Mouse (Mus musculus): ENCODE data around the gene Micall2. TPM values are rescaled to one million over a fixed set of nuclear protein-coding genes. Genes with fewer than 3 reads are reported as not detected.
A peak's percentile ranks its signal among the peaks of the same experiment; 100 is the strongest.

Micall2 gene
- polyA plus RNA-seq, 1 experiment, result 1.8 TPM

GRCm38 (mm10) chr5:139682631-139682977, 53.5 kb downstream of the Micall2 start:
- no peaks in the 10 kb centered on the region for H3K27me3 ChIP-seq (ENCODE audit: control insufficient read depth, insufficient read depth, low read length, poor library complexity, severe bottlenecking)
- H3K9me3 ChIP-seq (replicated peaks; ENCODE audit: control insufficient read depth, insufficient read depth, low read length, poor library complexity, severe bottlenecking), result no peaks in the 10 kb centered on the region
- TF ChIP-seq CTCF (IDR thresholded peaks at IDR 0.05; ENCODE audit: low read depth, low read length) (no peak), POLR2A (IDR thresholded peaks at IDR 0.05; ENCODE audit: insufficient read depth, low read length) (no peak), EP300 (IDR thresholded peaks at IDR 0.05; ENCODE audit: insufficient read depth, low read depth, low read length) (no peak)
- H3K4me1 ChIP-seq (ENCODE audit: control insufficient read depth, insufficient read depth, low read length), result peaks cover 2% of the 10 kb centered on the region
- H3K27ac ChIP-seq (ENCODE audit: insufficient read depth, low read length), result no peak overlapping the region
- no peak overlapping the region for H3K9ac ChIP-seq (ENCODE audit: low read depth, poor library complexity, severe bottlenecking)
- H3K36me3 ChIP-seq (ENCODE audit: control insufficient read depth, insufficient read depth, low read length, poor library complexity, severe bottlenecking), result no peaks in the 10 kb centered on the region
- no peak overlapping the region for H3K4me3 ChIP-seq (ENCODE audit: low read depth, low read length)

- no peak overlapping the region for H3K4me3 ChIP-seq (ENCODE audit: low read depth, low read length)
- H3K27me3 ChIP-seq (ENCODE audit: control insufficient read depth, insufficient read depth, low read length, poor library complexity, severe bottlenecking), result no peaks in the 10 kb centered on the region
- no peak overlapping the region for H3K9ac ChIP-seq (ENCODE audit: low read depth, poor library complexity, severe bottlenecking)
- TF ChIP-seq EP300 (IDR thresholded peaks at IDR 0.05; ENCODE audit: insufficient read depth, low read depth, low read length), result no peak
- no peak for TF ChIP-seq POLR2A (IDR thresholded peaks at IDR 0.05; ENCODE audit: insufficient read depth, low read length)
- no peak for TF ChIP-seq CTCF (IDR thresholded peaks at IDR 0.05; ENCODE audit: low read depth, low read length)
- H3K9me3 ChIP-seq (replicated peaks; ENCODE audit: control insufficient read depth, insufficient read depth, low read length, poor library complexity, severe bottlenecking), result no peaks in the 10 kb centered on the region
- H3K4me1 ChIP-seq (ENCODE audit: control insufficient read depth, insufficient read depth, low read length), result no peaks in the 10 kb centered on the region
- no peak overlapping the region for H3K27ac ChIP-seq (ENCODE audit: insufficient read depth, low read length)
- H3K36me3 ChIP-seq (ENCODE audit: control insufficient read depth, insufficient read depth, low read length, poor library complexity, severe bottlenecking), result no peaks in the 10 kb centered on the region
These were observed 54.1 kb downstream of the Micall2 start for GRCm38 (mm10) chr5:139681832-139682630.

GRCm38 (mm10) chr5:139675707-139675967, 60.5 kb downstream of the Micall2 start:
- H3K9ac ChIP-seq (ENCODE audit: low read depth, poor library complexity, severe bottlenecking), result no peak overlapping the region
- no peaks in the 10 kb centered on the region for H3K4me1 ChIP-seq (ENCODE audit: control insufficient read depth, insufficient read depth, low read length)
- no peaks in the 10 kb centered on the region for H3K27me3 ChIP-seq (ENCODE audit: control insufficient read depth, insufficient read depth, low read length, poor library complexity, severe bottlenecking)
- no peaks in the 10 kb centered on the region for H3K9me3 ChIP-seq (replicated peaks; ENCODE audit: control insufficient read depth, insufficient read depth, low read length, poor library complexity, severe bottlenecking)
- no peaks in the 10 kb centered on the region for H3K36me3 ChIP-seq (ENCODE audit: control insufficient read depth, insufficient read depth, low read length, poor library complexity, severe bottlenecking)
- no peak overlapping the region for H3K27ac ChIP-seq (ENCODE audit: insufficient read depth, low read length)
- H3K4me3 ChIP-seq (ENCODE audit: low read depth, low read length), result no peak overlapping the region
- no peak for TF ChIP-seq CTCF (IDR thresholded peaks at IDR 0.05; ENCODE audit: low read depth, low read length)
- no peak for TF ChIP-seq EP300 (IDR thresholded peaks at IDR 0.05; ENCODE audit: insufficient read depth, low read depth, low read length)
- no peak for TF ChIP-seq POLR2A (IDR thresholded peaks at IDR 0.05; ENCODE audit: insufficient read depth, low read length)

GRCm38 (mm10) chr5:139674940-139675706, 61.0 kb downstream of the Micall2 start:
- no peak overlapping the region for H3K4me3 ChIP-seq (ENCODE audit: low read depth, low read length)
- H3K27me3 ChIP-seq (ENCODE audit: control insufficient read depth, insufficient read depth, low read length, poor library complexity, severe bottlenecking), result no peaks in the 10 kb centered on the region
- TF ChIP-seq POLR2A (IDR thresholded peaks at IDR 0.05; ENCODE audit: insufficient read depth, low read length) (no peak), CTCF (IDR thresholded peaks at IDR 0.05; ENCODE audit: low read depth, low read length) (no peak), EP300 (IDR thresholded peaks at IDR 0.05; ENCODE audit: insufficient read depth, low read depth, low read length) (no peak)
- no peaks in the 10 kb centered on the region for H3K9me3 ChIP-seq (replicated peaks; ENCODE audit: control insufficient read depth, insufficient read depth, low read length, poor library complexity, severe bottlenecking)
- no peaks in the 10 kb centered on the region for H3K4me1 ChIP-seq (ENCODE audit: control insufficient read depth, insufficient read depth, low read length)
- H3K36me3 ChIP-seq (ENCODE audit: control insufficient read depth, insufficient read depth, low read length, poor library complexity, severe bottlenecking), result no peaks in the 10 kb centered on the region
- H3K27ac ChIP-seq (ENCODE audit: insufficient read depth, low read length), result no peak overlapping the region
- no peak overlapping the region for H3K9ac ChIP-seq (ENCODE audit: low read depth, poor library complexity, severe bottlenecking)

GRCm38 (mm10) chr5:139669380-139669779, 66.8 kb downstream of the Micall2 start:
- H3K4me3 ChIP-seq (ENCODE audit: low read depth, low read length), result no peak overlapping the region
- TF ChIP-seq CTCF (IDR thresholded peaks at IDR 0.05; ENCODE audit: low read depth, low read length) (peak; percentile 76), POLR2A (IDR thresholded peaks at IDR 0.05; ENCODE audit: insufficient read depth, low read length) (no peak), EP300 (IDR thresholded peaks at IDR 0.05; ENCODE audit: insufficient read depth, low read depth, low read length) (no peak)
- no peak overlapping the region for H3K27ac ChIP-seq (ENCODE audit: insufficient read depth, low read length)
- no peaks in the 10 kb centered on the region for H3K27me3 ChIP-seq (ENCODE audit: control insufficient read depth, insufficient read depth, low read length, poor library complexity, severe bottlenecking)
- H3K9ac ChIP-seq (ENCODE audit: low read depth, poor library complexity, severe bottlenecking), result no peak overlapping the region
- H3K4me1 ChIP-seq (ENCODE audit: control insufficient read depth, insufficient read depth, low read length), result no peaks in the 10 kb centered on the region
- no peaks in the 10 kb centered on the region for H3K9me3 ChIP-seq (replicated peaks; ENCODE audit: control insufficient read depth, insufficient read depth, low read length, poor library complexity, severe bottlenecking)
- H3K36me3 ChIP-seq (ENCODE audit: control insufficient read depth, insufficient read depth, low read length, poor library complexity, severe bottlenecking), result no peaks in the 10 kb centered on the region

GRCm38 (mm10) chr5:139668494-139668893, 67.6 kb downstream of the Micall2 start:
- Histone ChIP-seq H3K4me3 (ENCODE audit: low read depth, low read length) (peak overlapping the region; percentile 20; the same call in 1 of the 2 replicates), H3K27me3 (ENCODE audit: control insufficient read depth, insufficient read depth, low read length, poor library complexity, severe bottlenecking) (no peaks in the 10 kb centered on the region)
- TF ChIP-seq CTCF (IDR thresholded peaks at IDR 0.05; ENCODE audit: low read depth, low read length) (peak; percentile 90), EP300 (IDR thresholded peaks at IDR 0.05; ENCODE audit: insufficient read depth, low read depth, low read length) (no peak), POLR2A (IDR thresholded peaks at IDR 0.05; ENCODE audit: insufficient read depth, low read length) (no peak)

More at GRCm38 (mm10) chr5:139668494-139668893, 67.6 kb downstream of the Micall2 start:
- H3K9ac ChIP-seq (ENCODE audit: low read depth, poor library complexity, severe bottlenecking), result no peak overlapping the region
- no peaks in the 10 kb centered on the region for H3K4me1 ChIP-seq (ENCODE audit: control insufficient read depth, insufficient read depth, low read length)
- no peaks in the 10 kb centered on the region for H3K36me3 ChIP-seq (ENCODE audit: control insufficient read depth, insufficient read depth, low read length, poor library complexity, severe bottlenecking)
- no peaks in the 10 kb centered on the region for H3K9me3 ChIP-seq (replicated peaks; ENCODE audit: control insufficient read depth, insufficient read depth, low read length, poor library complexity, severe bottlenecking)
- H3K27ac ChIP-seq (ENCODE audit: insufficient read depth, low read length), result no peak overlapping the region
